Mouse (Mus musculus) MEL (cell line): ENCODE measurements around the gene Calm3. TPM values are rescaled to one million over a fixed set of nuclear protein-coding genes. Genes with fewer than 3 reads are reported as not detected.

Experiments
- DNase-seq: peaks from one replicate; pipeline ENCODE4 v3.0.0; 2011; ENCODE audit warnings: low read depth, low spot score
- H3K27ac ChIP-seq: 2 replicates; pipeline ENCODE4 v1.5.1; 2012; ENCODE audit warnings: low read depth, mild to moderate bottlenecking, control low read depth, low read length, moderate library complexity; ENCODE audit not compliant: control insufficient read depth
- H3K27me3 ChIP-seq, 2 experiments: fragments of 150-350 bp in 1 of 2; sonication (generic) in 1 of 2; 2 replicates each; pipeline ENCODE4 v1.6.1; 2012; ENCODE audit warnings: low read length in 2 of 2, mild to moderate bottlenecking in 2 of 2, improper control_type of control experiment in 1 of 2, moderate library complexity in 1 of 2; ENCODE audit not compliant: insufficient read depth in 2 of 2, control insufficient read depth in 1 of 2
- H3K36me3 ChIP-seq, 2 experiments: 2 replicates each; pipeline ENCODE4 v1.6.1; 2012 to 2014; ENCODE audit warnings: low read length in 2 of 2, improper control_type of control experiment in 1 of 2, inconsistent platforms in 1 of 2, mild to moderate bottlenecking in 1 of 2; ENCODE audit not compliant: insufficient read depth in 2 of 2, control insufficient read depth in 1 of 2
- H3K4me1 ChIP-seq, 2 experiments: fragments of 150-350 bp in 1 of 2; sonication (generic) in 1 of 2; 2 replicates each; pipeline ENCODE4 v1.6.1; 2012; ENCODE audit warnings: low read length in 2 of 2, improper control_type of control experiment in 1 of 2, mild to moderate bottlenecking in 1 of 2; ENCODE audit not compliant: insufficient read depth in 2 of 2, control insufficient read depth in 1 of 2
- H3K4me3 ChIP-seq, 2 experiments: fragments of 150-350 bp in 1 of 2; sonication (generic) in 1 of 2; 2 replicates each; pipeline ENCODE4 v1.5.1; 2012; ENCODE audit warnings: low read depth in 2 of 2, low read length in 2 of 2, mild to moderate bottlenecking in 2 of 2, moderate library complexity in 2 of 2, control low read depth in 1 of 2, improper control_type of control experiment in 1 of 2; ENCODE audit not compliant: control insufficient read depth in 1 of 2, insufficient read depth in 1 of 2
- H3K79me2 ChIP-seq: 2 replicates; pipeline ENCODE4 v1.6.1; 2012; ENCODE audit warnings: mild to moderate bottlenecking, low read length, moderate library complexity; ENCODE audit not compliant: control insufficient read depth, poor library complexity, insufficient read depth
- H3K9ac ChIP-seq: 2 replicates; pipeline ENCODE4 v1.6.1; 2012; ENCODE audit warnings: low read depth, mild to moderate bottlenecking, control low read depth, low read length, moderate library complexity; ENCODE audit not compliant: control insufficient read depth, poor library complexity, severe bottlenecking
- H3K9me3 ChIP-seq: fragments of 150-350 bp; sonication (generic); replicated peaks from 2 replicates; pipeline ENCODE4 v1.6.1; 2012; ENCODE audit warnings: mild to moderate bottlenecking, low read length, improper control_type of control experiment, moderate library complexity; ENCODE audit not compliant: insufficient read depth
- CHD2 ChIP-seq: IDR thresholded peaks from 2 replicates; pipeline ENCODE4 v1.6.1; 2011; ENCODE audit warnings: low read length, improper control_type of control experiment
- CTCF ChIP-seq, 3 experiments: IDR thresholded peaks in 2 of 3; conservative IDR thresholded peaks in 1 of 3; 2 replicates each; pipeline ENCODE4 v1.5.1; 2011 to 2012; ENCODE audit warnings: low read length in 3 of 3, low read depth in 2 of 3, mild to moderate bottlenecking in 2 of 3, improper control_type of control experiment in 1 of 3, inconsistent platforms in 1 of 3, mixed read lengths in 1 of 3, moderate library complexity in 1 of 3; ENCODE audit not compliant: control insufficient read depth in 1 of 3, insufficient read depth in 1 of 3, poor library complexity in 1 of 3, severe bottlenecking in 1 of 3
- E2F4 ChIP-seq: IDR thresholded peaks from 2 replicates; pipeline ENCODE4 v1.6.1; 2011; ENCODE audit warnings: low read depth, low read length, improper control_type of control experiment, borderline replicate concordance
- ETS1 ChIP-seq: IDR thresholded peaks from 2 replicates; pipeline ENCODE4 v1.6.1; 2012; ENCODE audit warnings: low read depth, mild to moderate bottlenecking, inconsistent platforms, low read length, improper control_type of control experiment, moderate library complexity
- GABPA ChIP-seq: IDR thresholded peaks from 2 replicates; pipeline ENCODE4 v1.6.1; 2012; ENCODE audit warnings: low read depth, mild to moderate bottlenecking, inconsistent platforms, low read length, improper control_type of control experiment, moderate library complexity
- MAFK ChIP-seq: IDR thresholded peaks from 2 replicates; pipeline ENCODE4 v1.6.1; 2011; ENCODE audit warnings: low read depth, mild to moderate bottlenecking, low read length, improper control_type of control experiment, borderline replicate concordance
- MEF2A ChIP-seq: IDR thresholded peaks from 2 replicates; pipeline ENCODE4 v1.6.1; 2014; ENCODE audit warnings: low read depth, mild to moderate bottlenecking, inconsistent platforms, low read length, improper control_type of control experiment; ENCODE audit not compliant: poor library complexity, insufficient replicate concordance, severe bottlenecking; ENCODE audit errors: extremely low read depth
- MYB ChIP-seq: IDR thresholded peaks from 2 replicates; pipeline ENCODE4 v1.6.1; 2011; ENCODE audit warnings: mild to moderate bottlenecking, low read depth, low read length, improper control_type of control experiment
- NELFE ChIP-seq: IDR thresholded peaks from 2 replicates; pipeline ENCODE4 v1.6.1; 2011; ENCODE audit warnings: low read depth, low read length, improper control_type of control experiment
- NRF1 ChIP-seq: IDR thresholded peaks from 2 replicates; pipeline ENCODE4 v1.6.1; 2014; ENCODE audit warnings: low read depth, mild to moderate bottlenecking, inconsistent platforms, low read length, improper control_type of control experiment, moderate library complexity; ENCODE audit not compliant: poor library complexity, insufficient read depth, severe bottlenecking
- POLR2A ChIP-seq, 2 experiments: IDR thresholded peaks; 2 replicates each; pipeline ENCODE4 v1.6.1; 2011 to 2012; ENCODE audit warnings: low read length in 2 of 2, mild to moderate bottlenecking in 2 of 2, control low read depth in 1 of 2, improper control_type of control experiment in 1 of 2, low read depth in 1 of 2, moderate library complexity in 1 of 2; ENCODE audit not compliant: control insufficient read depth in 1 of 2, insufficient read depth in 1 of 2, poor library complexity in 1 of 2
- POLR2AphosphoS5 ChIP-seq: IDR thresholded peaks from 2 replicates; pipeline ENCODE4 v1.6.1; 2012; ENCODE audit warnings: low read depth, borderline replicate concordance, mild to moderate bottlenecking, inconsistent platforms, low read length, moderate library complexity, mixed read lengths
- UBTF ChIP-seq: IDR thresholded peaks from 2 replicates; pipeline ENCODE4 v1.6.1; 2012; ENCODE audit warnings: low read depth, mild to moderate bottlenecking, inconsistent platforms, low read length, improper control_type of control experiment, moderate library complexity, borderline replicate concordance; ENCODE audit not compliant: insufficient read depth
- USF2 ChIP-seq, 2 experiments: IDR thresholded peaks; 2 replicates each; pipeline ENCODE4 v1.6.1; 2011 to 2012; ENCODE audit warnings: improper control_type of control experiment in 2 of 2, low read length in 2 of 2, borderline replicate concordance in 1 of 2, inconsistent platforms in 1 of 2, low read depth in 1 of 2, mild to moderate bottlenecking in 1 of 2; ENCODE audit not compliant: insufficient read depth in 1 of 2
- ZKSCAN1 ChIP-seq: IDR thresholded peaks from 2 replicates; pipeline ENCODE4 v1.6.1; 2012; ENCODE audit warnings: low read depth, mild to moderate bottlenecking, inconsistent platforms, low read length, improper control_type of control experiment, moderate library complexity
- polyA plus RNA-seq, 2 experiments: library from polyadenylated mRNA; stranded (reverse) in 1 of 2; unstranded in 1 of 2; fragments of >175 nt in 1 of 2; fragments of >200 nt in 1 of 2; gene quantifications; 2 replicates each; pipeline versions ENCODE4 v1.2.1 to v1.2.4; 2012; ENCODE audit warnings: low replicate concordance in 2 of 2, low read depth in 1 of 2; ENCODE audit not compliant: insufficient read length in 2 of 2, insufficient read depth in 1 of 2, missing spikeins in 1 of 2
- total RNA-seq: library from RNA; depleted of rRNA; stranded (reverse); fragments of 300-350 nt; gene quantifications from 2 replicates; pipeline ENCODE4 v1.2.3, GENCODE M21; 2012

Calm3 gene
- total and polyA plus RNA-seq, 3 experiments = 482 to 1,030 (median 515) TPM

DNA sequence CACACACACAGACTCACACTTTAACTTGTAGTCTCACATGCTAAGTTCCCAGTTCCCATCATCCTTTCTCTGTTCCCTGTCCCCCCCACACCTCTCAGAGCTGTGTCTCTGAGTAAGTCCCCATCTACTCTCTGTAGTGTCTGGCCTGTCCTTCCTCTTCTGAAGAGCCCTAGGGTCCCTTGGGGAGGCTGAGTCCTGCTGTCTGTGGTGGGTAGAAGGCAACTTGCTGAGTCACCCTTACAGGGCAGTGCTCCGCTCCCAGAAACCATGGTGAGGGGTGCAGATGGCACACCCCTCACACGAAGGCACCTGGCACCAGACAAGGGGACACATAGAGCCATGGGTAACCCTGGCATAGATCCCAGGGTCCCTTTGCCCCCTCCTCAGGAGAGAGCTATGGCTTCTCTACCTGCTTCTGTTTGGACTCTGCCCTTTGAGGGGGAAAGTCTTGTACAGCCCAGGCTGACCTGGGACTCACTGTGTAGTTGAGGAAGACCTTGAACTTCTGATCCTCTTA is 20.4 kb downstream of the Calm3 start:
- Histone ChIP-seq H3K4me3 (no peak overlapping the region), H3K9me3 (no peaks in the 10 kb centered on the region), H3K79me2 (peaks cover 19% of the 10 kb centered on the region), H3K4me1 (peaks cover 4 to 30% of the 10 kb centered on the region in 2 experiments; a peak in 3 of 4 replicates), H3K36me3 (peaks cover 0 to 14% of the 10 kb centered on the region in 2 experiments; a peak in 2 of 4 replicates), H3K9ac (no peak overlapping the region), H3K27me3 (peaks cover 0 to 3% of the 10 kb centered on the region in 2 experiments; a peak in 2 of 4 replicates), H3K27ac (0 out of 2 replicates have a peak overlapping the region, but pooled peaks have one; percentile 14)
- TF ChIP-seq UBTF (no peak), GABPA (peak; percentile 90)
- peak; percentile 63 for DNase-seq

GRCm38 (mm10) chr7:16900526-16900925 is 23.4 kb downstream of the Calm3 start:
- Histone ChIP-seq H3K4me1 (peaks cover 4 to 22% of the 10 kb centered on the region in 2 experiments; a peak in 3 of 4 replicates), H3K27ac (no peak overlapping the region), H3K9ac (no peak overlapping the region), H3K36me3 (peaks cover 0 to 11% of the 10 kb centered on the region in 2 experiments; a peak in 2 of 4 replicates), H3K79me2 (no peaks in the 10 kb centered on the region), H3K9me3 (no peaks in the 10 kb centered on the region), H3K27me3 (peaks cover 0 to 3% of the 10 kb centered on the region in 2 experiments; a peak in 2 of 4 replicates), H3K4me3 (no peak overlapping the region)
- TF ChIP-seq CTCF (IDR thresholded peaks at IDR 0.05 in 2 of 3, conservative IDR thresholded peaks at IDR 0.05 in 1 of 3; ENCODE audit: control insufficient read depth in 1 of 3, insufficient read depth in 1 of 3, low read depth in 2 of 3, low read length in 3 of 3, poor library complexity in 1 of 3, severe bottlenecking in 1 of 3) (no peak), MEF2A (no peak), E2F4 (no peak), MAFK (no peak), ETS1 (no peak), CHD2 (no peak), POLR2AphosphoS5 (no peak), UBTF (no peak), NRF1 (no peak), USF2 (IDR thresholded peaks at IDR 0.05; ENCODE audit: borderline replicate concordance in 1 of 2, insufficient read depth in 1 of 2, low read depth in 1 of 2, low read length in 2 of 2) (no peak), GABPA (no peak), MYB (no peak), ZKSCAN1 (no peak), NELFE (no peak), POLR2A (IDR thresholded peaks at IDR 0.05; ENCODE audit: control insufficient read depth in 1 of 2, insufficient read depth in 1 of 2, low read depth in 1 of 2, low read length in 2 of 2, poor library complexity in 1 of 2) (no peak)
- DNase-seq = no peak
